Mouse (Mus musculus): Measurements from ENCODE around the gene Dlgap1.

GRCm38 (mm10) chr17:70588691-70589090 is 619.8 kb downstream of the Dlgap1 start:
- TF ChIP-seq CTCF (IDR thresholded peaks at IDR 0.05; ENCODE audit: low read depth) (no peak), EP300 (IDR thresholded peaks at IDR 0.05; ENCODE audit: low read depth) (no peak)
